8 mouse cellular contexts compared by ENCODE assay signal in the genomic region with DNA sequence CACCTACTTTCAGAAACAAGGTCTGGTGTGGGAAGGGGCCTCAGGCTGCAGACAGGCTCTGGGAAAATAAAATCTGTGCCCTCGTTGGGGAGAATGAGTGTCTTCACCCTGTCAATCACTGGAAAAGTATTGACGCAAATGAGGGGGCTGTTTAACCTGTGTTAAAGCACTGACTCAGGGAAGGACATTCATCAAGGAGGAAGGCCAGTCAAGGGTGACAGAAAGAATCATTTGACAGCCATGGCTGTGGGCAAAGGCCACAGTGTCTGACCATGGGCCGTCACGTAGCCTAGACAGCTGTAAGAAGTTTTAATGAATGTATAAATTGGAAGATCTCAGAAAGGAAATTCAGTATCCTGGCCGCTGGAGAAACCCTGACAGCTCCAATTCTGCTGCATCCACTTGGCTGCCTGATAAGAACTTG. TPM values are rescaled to one million over a fixed set of nuclear protein-coding genes. Genes with fewer than 3 reads are reported as not detected.
DNase-seq lines count a peak whose midpoint lies in the region; ATAC-seq and TF ChIP-seq lines count a peak whose summit lies in the region.

No protein-coding gene starts in this region.

- H3K4me2 ChIP-seq in kidney, embryonic 15.5 days, result no peak overlapping the region
- no peak overlapping the region for H3K4me2 ChIP-seq in liver, embryonic 11.5 days
- no peak overlapping the region for H3K4me2 ChIP-seq in forebrain, embryonic 11.5 days (ENCODE audit: low read depth, low read length, severe bottlenecking)
- no peak overlapping the region for H3K4me2 ChIP-seq in forebrain, postnatal 0 days (ENCODE audit: low read depth)

- no peak for TF ChIP-seq CTCF in forebrain, postnatal 0 days (IDR thresholded peaks at IDR 0.05; ENCODE audit: low read depth)

- H3K9ac ChIP-seq in kidney, embryonic 15.5 days, result no peak overlapping the region
- no peak overlapping the region for H3K9ac ChIP-seq in liver, embryonic 11.5 days (ENCODE audit: low read depth, low read length)
- H3K9ac ChIP-seq in forebrain, embryonic 11.5 days (ENCODE audit: low read length), result no peak overlapping the region
- no peak overlapping the region for H3K9ac ChIP-seq in forebrain, postnatal 0 days

- peak overlapping the region; percentile 94 for H3K27ac ChIP-seq in kidney, embryonic 15.5 days
- peak overlapping the region; percentile 78 for H3K27ac ChIP-seq in brown adipose tissue, adult 24 weeks (replicated peaks; ENCODE audit: low read depth, low read length)
- peak overlapping the region; percentile 49 for H3K27ac ChIP-seq in liver, embryonic 11.5 days (ENCODE audit: low read depth, low read length)
- no peak overlapping the region for H3K27ac ChIP-seq in forebrain, embryonic 11.5 days (ENCODE audit: low read depth, low read length)
- no peak overlapping the region for H3K27ac ChIP-seq in forebrain, postnatal 0 days (ENCODE audit: low read depth, low read length)

- peaks cover 42% of the 10 kb centered on the region for H3K4me1 ChIP-seq in kidney, embryonic 15.5 days
- peaks cover 23% of the 10 kb centered on the region for H3K4me1 ChIP-seq in brown adipose tissue, adult 24 weeks (ENCODE audit: control insufficient read depth, insufficient read depth, insufficient read length, low read length)
- H3K4me1 ChIP-seq in liver, embryonic 11.5 days (replicated peaks; ENCODE audit: control insufficient read depth, insufficient read depth, low read length), result peaks cover 14% of the 10 kb centered on the region
- H3K4me1 ChIP-seq in forebrain, embryonic 11.5 days (replicated peaks; ENCODE audit: control insufficient read depth, insufficient read depth, low read length), result no peaks in the 10 kb centered on the region
- 0 out of 2 replicates have a peak, but pooled peaks cover 4% of the 10 kb centered on the region for H3K4me1 ChIP-seq in forebrain, postnatal 0 days (ENCODE audit: insufficient read depth)

- DNase-seq in kidney, adult 11 months, result no peak
- peak; percentile 12 for DNase-seq in adipocyte (ENCODE audit: low spot score)
- DNase-seq in liver, embryonic 11.5 days (ENCODE audit: low spot score), result no peak
- DNase-seq in retina, postnatal 1 day, result no peak
- DNase-seq in forebrain, embryonic 11.5 days (ENCODE audit: low spot score), result no peak
- DNase-seq in forebrain, postnatal 0 days, result no peak

- no peak for ATAC-seq in kidney, embryonic 15.5 days (replicated peaks; ENCODE audit: low FRiP score)
- no peak for ATAC-seq in liver, embryonic 11.5 days (replicated peaks; ENCODE audit: low FRiP score)
- ATAC-seq in forebrain, embryonic 11.5 days (replicated peaks; ENCODE audit: low FRiP score), result no peak
- no peak for ATAC-seq in forebrain, postnatal 0 days

- H3K4me3 ChIP-seq in kidney, embryonic 15.5 days (replicated peaks), result no peak overlapping the region
- no peak overlapping the region for H3K4me3 ChIP-seq in brown adipose tissue, adult 24 weeks (ENCODE audit: insufficient read depth, low read depth, low read length)
- H3K4me3 ChIP-seq in liver, embryonic 11.5 days (ENCODE audit: low read depth, low read length), result no peak overlapping the region
- H3K4me3 ChIP-seq in forebrain, embryonic 11.5 days (ENCODE audit: low read depth, low read length), result no peak overlapping the region
- no peak overlapping the region for H3K4me3 ChIP-seq in forebrain, postnatal 0 days (ENCODE audit: low read depth, low read length)

- H3K36me3 ChIP-seq in kidney, embryonic 15.5 days, result peaks cover 8% of the 10 kb centered on the region; the same call in 1 of the 2 replicates
- no peaks in the 10 kb centered on the region for H3K36me3 ChIP-seq in liver, embryonic 11.5 days (ENCODE audit: control insufficient read depth, insufficient read depth, low read length)
- no peaks in the 10 kb centered on the region for H3K36me3 ChIP-seq in forebrain, embryonic 11.5 days (ENCODE audit: control insufficient read depth, insufficient read depth, low read length)
- no peaks in the 10 kb centered on the region; the same call in 1 of the 2 replicates for H3K36me3 ChIP-seq in forebrain, postnatal 0 days (ENCODE audit: insufficient read depth)

- 18% methylated on average over 5 of the region's 5 CpGs for WGBS in kidney, embryonic 15.5 days
- 32% methylated on average over 5 of the region's 5 CpGs for WGBS in liver, embryonic 11.5 days
- WGBS in forebrain, embryonic 11.5 days, result 79% methylated on average over 5 of the region's 5 CpGs
- WGBS in forebrain, postnatal 0 days, result 78% methylated on average over 5 of the region's 5 CpGs

- no peaks in the 10 kb centered on the region for H3K27me3 ChIP-seq in kidney, embryonic 15.5 days
- no peaks in the 10 kb centered on the region for H3K27me3 ChIP-seq in liver, embryonic 11.5 days (replicated peaks; ENCODE audit: control insufficient read depth, insufficient read depth, low read length)
- H3K27me3 ChIP-seq in forebrain, embryonic 11.5 days (ENCODE audit: control insufficient read depth, insufficient read depth, low read length), result no peaks in the 10 kb centered on the region
- no peaks in the 10 kb centered on the region for H3K27me3 ChIP-seq in forebrain, postnatal 0 days (ENCODE audit: insufficient read depth, low read length)

- no peaks in the 10 kb centered on the region for H3K9me3 ChIP-seq in kidney, embryonic 15.5 days (replicated peaks)
- no peaks in the 10 kb centered on the region for H3K9me3 ChIP-seq in liver, embryonic 11.5 days (ENCODE audit: control insufficient read depth, low read length)
- no peaks in the 10 kb centered on the region for H3K9me3 ChIP-seq in forebrain, embryonic 11.5 days (ENCODE audit: control insufficient read depth, low read length)
- H3K9me3 ChIP-seq in forebrain, postnatal 0 days (ENCODE audit: low read length), result no peaks in the 10 kb centered on the region

RNA-seq across cellular contexts. Expression of a gene that starts 18.2 kb away (rescaled TPM):
- polyA plus RNA-seq in kidney, embryonic 15.5 days (2015; fragmentation: Nextera tagmentation; extraction: Ambion mirVana), result 25.8 and 30.3 TPM in 2 replicates
- 16.5 and 22.5 TPM in 2 replicates for polyA plus RNA-seq in brown adipose tissue, adult 24 weeks (2012; ENCODE audit: insufficient read depth, insufficient read length, missing spikeins)
- polyA plus RNA-seq in liver, embryonic 11.5 days (2014; fragmentation: Nextera tagmentation; extraction: Ambion mirVana), result 19.9 and 22.0 TPM in 2 replicates
- polyA plus RNA-seq in forebrain, embryonic 11.5 days (2014; fragmentation: Nextera tagmentation; extraction: Ambion mirVana), result 26.5 and 29.5 TPM in 2 replicates
- total RNA-seq in forebrain, postnatal 0 days (2014; rRNA removed), result 16.2 and 20.5 TPM in 2 replicates
- polyA plus RNA-seq in forebrain, postnatal 0 days (2015; fragmentation: Nextera tagmentation; extraction: Ambion mirVana), result 14.9 and 18.3 TPM in 2 replicates

RNA-seq across cellular contexts. Expression of a gene that starts 46.2 kb away (rescaled TPM):
- 15.1 and 15.9 TPM in 2 replicates for polyA plus RNA-seq in kidney, embryonic 15.5 days (2015; fragmentation: Nextera tagmentation; extraction: Ambion mirVana)
- polyA plus RNA-seq in brown adipose tissue, adult 24 weeks (2012; ENCODE audit: insufficient read depth, insufficient read length, missing spikeins), result 5.2 and 5.5 TPM in 2 replicates
- polyA plus RNA-seq in liver, embryonic 11.5 days (2014; fragmentation: Nextera tagmentation; extraction: Ambion mirVana), result 9.7 and 12.8 TPM in 2 replicates
- 15.5 and 17.4 TPM in 2 replicates for polyA plus RNA-seq in forebrain, embryonic 11.5 days (2014; fragmentation: Nextera tagmentation; extraction: Ambion mirVana)
- 252 and 282 TPM in 2 replicates for total RNA-seq in forebrain, postnatal 0 days (2014; rRNA removed)
- 167 and 175 TPM in 2 replicates for polyA plus RNA-seq in forebrain, postnatal 0 days (2015; fragmentation: Nextera tagmentation; extraction: Ambion mirVana)

Comparison
In these comparisons a context has a peak if more than half of its experiments do, and no peak if none do; other contexts are left out.
1. H3K27ac ChIP-seq: peak in kidney, embryonic 15.5 days (single experiment), brown adipose tissue, adult 24 weeks (single experiment) and liver, embryonic 11.5 days (single experiment); none in forebrain, embryonic 11.5 days (single experiment) and forebrain, postnatal 0 days (single experiment).